Mouse (Mus musculus) lung, postnatal 0 days (tissue): Measurements from ENCODE around the gene Stat1. TPM values are rescaled to one million over a fixed set of nuclear protein-coding genes. Genes with fewer than 3 reads are reported as not detected.

ENCODE experiments used
- ATAC-seq: fragments of 200-750 bp; cut with Nextera tagmentation; 2 replicates; pipeline ENCODE4 v1.8.0; 2017; ENCODE audit warnings: moderate library complexity
- DNase-seq: peaks from one replicate; pipeline ENCODE4 v3.0.0-alpha.2; 2016; ENCODE audit warnings: low spot score
- H3K27ac ChIP-seq: fragments of 300-500 bp; sonication (generic); 2 replicates; pipeline ENCODE4 v1.5.1; 2014; ENCODE audit warnings: antibody characterized with exemption, mild to moderate bottlenecking, low read length, mixed read lengths
- H3K27me3 ChIP-seq: fragments of 300-500 bp; sonication (generic); replicated peaks from 2 replicates; pipeline ENCODE4 v1.6.1; 2014; ENCODE audit warnings: low read length, mixed read lengths; ENCODE audit not compliant: insufficient read depth
- H3K36me3 ChIP-seq: fragments of 300-500 bp; sonication (generic); 2 replicates; pipeline ENCODE4 v1.6.1; 2014; ENCODE audit warnings: low read length, mixed read lengths; ENCODE audit not compliant: insufficient read depth
- H3K4me1 ChIP-seq: fragments of 300-500 bp; sonication (generic); 2 replicates; pipeline ENCODE4 v1.6.1; 2014; ENCODE audit warnings: antibody characterized with exemption, low read depth, low read length, mixed read lengths; ENCODE audit not compliant: insufficient read depth
- H3K4me2 ChIP-seq: fragments of 300-500 bp; sonication (generic); replicated peaks from 2 replicates; pipeline ENCODE4 v1.6.1; 2014; ENCODE audit warnings: low read depth, mild to moderate bottlenecking, low read length, moderate library complexity, mixed read lengths
- H3K4me3 ChIP-seq: fragments of 300-500 bp; sonication (generic); 2 replicates; pipeline ENCODE4 v1.5.1; 2014; ENCODE audit warnings: low read depth, low read length
- H3K9ac ChIP-seq: fragments of 300-500 bp; sonication (generic); replicated peaks from 2 replicates; pipeline ENCODE4 v1.6.1; 2014; ENCODE audit warnings: low read depth, mild to moderate bottlenecking
- H3K9me3 ChIP-seq: fragments of 300-500 bp; sonication (generic); 2 replicates; pipeline ENCODE4 v1.6.1; 2016; ENCODE audit warnings: low read length, mixed read lengths
- CTCF ChIP-seq: IDR thresholded peaks from 2 replicates; pipeline ENCODE4 v1.5.1; 2016; ENCODE audit warnings: antibody characterized with exemption, mild to moderate bottlenecking
- EP300 ChIP-seq: IDR thresholded peaks from 2 replicates; pipeline ENCODE4 v1.6.1; 2016; ENCODE audit warnings: antibody characterized with exemption, mild to moderate bottlenecking, control low read depth
- WGBS: fragments of 180-500 bp; shearing (Covaris S2); extraction: QIAGEN DNeasy Blood & Tissue Kit; methylation state at CpG from one replicate; pipeline ENCODE4 v1.1.7; 2014; 5-methylcytosine and 5-hydroxymethylcytosine counted together
- polyA plus RNA-seq: library from polyadenylated mRNA; unstranded; fragments of >200 nt; fragmentation: Nextera tagmentation; extraction: Ambion mirVana; gene quantifications from 2 replicates; pipeline ENCODE4 v1.2.1, GENCODE M21; 2015

Stat1 gene
- polyA plus RNA-seq, result 36.3 and 39.3 TPM in 2 replicates

GRCm38 (mm10) chr1:52118860-52119591 lies at the start of gene Stat1:
Gene Stat1, plus strand, starts transcription at chr1:52119440.
- 2% methylated on average over 36 of the region's 37 CpGs for WGBS
- Histone ChIP-seq H3K36me3 (peaks cover 8% of the 10 kb centered on the region; the same call in 1 of the 2 replicates), H3K27ac (peak within 1 kb of the TSS; percentile 92), H3K4me1 (no peaks in the 10 kb centered on the region; the same call in 1 of the 2 replicates), H3K27me3 (no peaks in the 10 kb centered on the region), H3K4me3 (peak within 1 kb of the TSS; percentile 95), H3K9me3 (no peaks in the 10 kb centered on the region), H3K9ac (peak within 1 kb of the TSS; percentile 81), H3K4me2 (peak within 1 kb of the TSS; percentile 83)
- peak; percentile 96 for ATAC-seq
- peak; percentile 95 for DNase-seq
- peak; percentile 54; the same call in 1 of the 2 replicates for TF ChIP-seq EP300
- TF ChIP-seq CTCF, result peak; percentile 39

- no peak overlapping the region for H3K27ac ChIP-seq
- no peaks in the 10 kb centered on the region for H3K4me1 ChIP-seq
- H3K27me3 ChIP-seq, result no peaks in the 10 kb centered on the region
- no peak overlapping the region for H3K4me3 ChIP-seq
- no peaks in the 10 kb centered on the region for H3K36me3 ChIP-seq
- H3K4me2 ChIP-seq, result no peak overlapping the region
- no peaks in the 10 kb centered on the region for H3K9me3 ChIP-seq
- DNase-seq (no peak), ATAC-seq (no peak)
- no peak overlapping the region for H3K9ac ChIP-seq
- WGBS, result 37% methylated on average over 10 of the region's 10 CpGs
- TF ChIP-seq CTCF (no peak), EP300 (no peak)
Observed at GRCm38 (mm10) chr1:52079724-52080367, 39.4 kb upstream of the Stat1 start.

GRCm38 (mm10) chr1:52080375-52080774 lies 38.9 kb upstream of the Stat1 start:
- H3K9me3 ChIP-seq, result no peaks in the 10 kb centered on the region
- 47% methylated on average over 8 of the region's 8 CpGs for WGBS
- no peaks in the 10 kb centered on the region for H3K36me3 ChIP-seq
- H3K4me1 ChIP-seq, result no peaks in the 10 kb centered on the region
- ATAC-seq (no peak), DNase-seq (no peak)
- H3K4me2 ChIP-seq, result no peak overlapping the region
- H3K9ac ChIP-seq, result no peak overlapping the region
- no peaks in the 10 kb centered on the region for H3K27me3 ChIP-seq
- H3K27ac ChIP-seq, result no peak overlapping the region
- H3K4me3 ChIP-seq, result no peak overlapping the region
- no peak for TF ChIP-seq EP300

- Histone ChIP-seq H3K9me3 (no peaks in the 10 kb centered on the region), H3K4me1 (no peaks in the 10 kb centered on the region; the same call in 1 of the 2 replicates), H3K27ac (no peak overlapping the region), H3K9ac (no peak overlapping the region), H3K4me2 (no peak overlapping the region), H3K36me3 (no peaks in the 10 kb centered on the region), H3K27me3 (no peaks in the 10 kb centered on the region), H3K4me3 (no peak overlapping the region)
- 23% methylated on average over 4 of the region's 4 CpGs for WGBS
- TF ChIP-seq CTCF, result peak; percentile 53
- TF ChIP-seq EP300, result 0 out of 2 replicates have a peak, but pooled peaks have one; percentile 29
- no peak for ATAC-seq
- DNase-seq, result peak; percentile 36
Observed at GRCm38 (mm10) chr1:52086236-52086635, 33.0 kb upstream of the Stat1 start.

GRCm38 (mm10) chr1:52087128-52087527 lies 32.1 kb upstream of the Stat1 start:
- TF ChIP-seq CTCF, result no peak
- no peak for TF ChIP-seq EP300
- no peak for DNase-seq
- Histone ChIP-seq H3K27me3 (no peaks in the 10 kb centered on the region), H3K4me2 (no peak overlapping the region), H3K4me3 (no peak overlapping the region), H3K36me3 (no peaks in the 10 kb centered on the region), H3K9me3 (no peaks in the 10 kb centered on the region), H3K4me1 (no peaks in the 10 kb centered on the region; the same call in 1 of the 2 replicates), H3K27ac (no peak overlapping the region), H3K9ac (no peak overlapping the region)
- 74% methylated on average over 1 of the region's 1 CpGs for WGBS
- ATAC-seq, result no peak

- Histone ChIP-seq H3K27ac (no peak overlapping the region), H3K4me2 (no peak overlapping the region), H3K36me3 (no peaks in the 10 kb centered on the region), H3K27me3 (no peaks in the 10 kb centered on the region), H3K4me1 (no peaks in the 10 kb centered on the region; the same call in 1 of the 2 replicates), H3K9me3 (no peaks in the 10 kb centered on the region), H3K4me3 (no peak overlapping the region), H3K9ac (no peak overlapping the region)
- DNase-seq (peak; percentile 73), ATAC-seq (peak; percentile 88)
- WGBS, result 53% methylated on average over 4 of the region's 4 CpGs
- TF ChIP-seq EP300 (peak; percentile 30; the same call in 1 of the 2 replicates), CTCF (no peak)
Observed at GRCm38 (mm10) chr1:52088634-52089033, 30.6 kb upstream of the Stat1 start.
